Mouse (Mus musculus): ENCODE results near the gene Auts2. TPM values are rescaled to one million over a fixed set of nuclear protein-coding genes. Genes with fewer than 3 reads are reported as not detected.

Auts2 gene
- polyA plus RNA-seq, 1 experiment from 2014 or later = 82.5 TPM

GRCm38 (mm10) chr5:132195048-132195533, 348.1 kb downstream of the Auts2 start:
- Histone ChIP-seq H3K9me3 (ENCODE audit: control insufficient read depth, low read length) (no peaks in the 10 kb centered on the region), H3K27me3 (ENCODE audit: control insufficient read depth, insufficient read depth, low read length) (no peaks in the 10 kb centered on the region), H3K9ac (replicated peaks; ENCODE audit: low read depth, low read length) (no peak overlapping the region), H3K4me3 (ENCODE audit: low read depth, low read length) (no peak overlapping the region), H3K36me3 (ENCODE audit: control insufficient read depth, insufficient read depth, low read length) (no peaks in the 10 kb centered on the region), H3K4me1 (ENCODE audit: control insufficient read depth, insufficient read depth, low read length) (peaks cover 9% of the 10 kb centered on the region), H3K27ac (ENCODE audit: low read depth, low read length) (peak overlapping the region; percentile 39; the same call in 1 of the 2 replicates), H3K4me2 (ENCODE audit: low read depth, low read length) (no peak overlapping the region)
- ATAC-seq (ENCODE audit: low read depth) = no peak
- 33% methylated on average over 6 of the region's 6 CpGs for WGBS

- no peak for ATAC-seq (ENCODE audit: low read depth)
- no peaks in the 10 kb centered on the region for H3K36me3 ChIP-seq (ENCODE audit: control insufficient read depth, insufficient read depth, low read length)
Measured at GRCm38 (mm10) chr5:132190190-132190589, 353.0 kb downstream of the Auts2 start.

GRCm38 (mm10) chr5:132186659-132187058, 356.5 kb downstream of the Auts2 start:
- no peak overlapping the region for H3K27ac ChIP-seq (ENCODE audit: low read depth, low read length)

More at GRCm38 (mm10) chr5:132190190-132190589, 353.0 kb downstream of the Auts2 start:
- no peak overlapping the region for H3K9ac ChIP-seq (replicated peaks; ENCODE audit: low read depth, low read length)
- H3K4me1 ChIP-seq (ENCODE audit: control insufficient read depth, insufficient read depth, low read length) = peaks cover 15% of the 10 kb centered on the region
- no peaks in the 10 kb centered on the region for H3K9me3 ChIP-seq (ENCODE audit: control insufficient read depth, low read length)
- WGBS = 79% methylated on average over 4 of the region's 4 CpGs
- no peak overlapping the region for H3K4me3 ChIP-seq (ENCODE audit: low read depth, low read length)
- no peak overlapping the region for H3K4me2 ChIP-seq (ENCODE audit: low read depth, low read length)
- H3K27me3 ChIP-seq (ENCODE audit: control insufficient read depth, insufficient read depth, low read length) = no peaks in the 10 kb centered on the region
- H3K27ac ChIP-seq (ENCODE audit: low read depth, low read length) = no peak overlapping the region

GRCm38 (mm10) chr5:132186221-132186620, 356.9 kb downstream of the Auts2 start:
- H3K27ac ChIP-seq (ENCODE audit: low read depth, low read length) = no peak overlapping the region
- no peak overlapping the region for H3K4me2 ChIP-seq (ENCODE audit: low read depth, low read length)

More at GRCm38 (mm10) chr5:132186659-132187058, 356.5 kb downstream of the Auts2 start:
- H3K4me3 ChIP-seq (ENCODE audit: low read depth, low read length) = no peak overlapping the region
- 59% methylated on average over 3 of the region's 3 CpGs for WGBS
- H3K9me3 ChIP-seq (ENCODE audit: control insufficient read depth, low read length) = no peaks in the 10 kb centered on the region
- H3K27me3 ChIP-seq (ENCODE audit: control insufficient read depth, insufficient read depth, low read length) = no peaks in the 10 kb centered on the region
- H3K9ac ChIP-seq (replicated peaks; ENCODE audit: low read depth, low read length) = no peak overlapping the region
- H3K4me2 ChIP-seq (ENCODE audit: low read depth, low read length) = no peak overlapping the region
- H3K36me3 ChIP-seq (ENCODE audit: control insufficient read depth, insufficient read depth, low read length) = no peaks in the 10 kb centered on the region
- peaks cover 8% of the 10 kb centered on the region; the same call in 1 of the 2 replicates for H3K4me1 ChIP-seq (ENCODE audit: control insufficient read depth, insufficient read depth, low read length)
- ATAC-seq (ENCODE audit: low read depth) = no peak

GRCm38 (mm10) chr5:132184395-132185095, 358.6 kb downstream of the Auts2 start:
- no peaks in the 10 kb centered on the region for H3K27me3 ChIP-seq (ENCODE audit: control insufficient read depth, insufficient read depth, low read length)
- H3K9ac ChIP-seq (replicated peaks; ENCODE audit: low read depth, low read length) = no peak overlapping the region
- peaks cover 8% of the 10 kb centered on the region; the same call in 1 of the 2 replicates for H3K4me1 ChIP-seq (ENCODE audit: control insufficient read depth, insufficient read depth, low read length)
- WGBS = 67% methylated on average over 4 of the region's 4 CpGs
- H3K4me3 ChIP-seq (ENCODE audit: low read depth, low read length) = no peak overlapping the region
- H3K4me2 ChIP-seq (ENCODE audit: low read depth, low read length) = no peak overlapping the region
- no peaks in the 10 kb centered on the region for H3K9me3 ChIP-seq (ENCODE audit: control insufficient read depth, low read length)
- no peak overlapping the region for H3K27ac ChIP-seq (ENCODE audit: low read depth, low read length)
- no peak for ATAC-seq (ENCODE audit: low read depth)
- H3K36me3 ChIP-seq (ENCODE audit: control insufficient read depth, insufficient read depth, low read length) = no peaks in the 10 kb centered on the region

More at GRCm38 (mm10) chr5:132186221-132186620, 356.9 kb downstream of the Auts2 start:
- H3K4me3 ChIP-seq (ENCODE audit: low read depth, low read length) = no peak overlapping the region
- peaks cover 8% of the 10 kb centered on the region; the same call in 1 of the 2 replicates for H3K4me1 ChIP-seq (ENCODE audit: control insufficient read depth, insufficient read depth, low read length)
- 68% methylated on average over 7 of the region's 7 CpGs for WGBS
- ATAC-seq (ENCODE audit: low read depth) = no peak
- H3K36me3 ChIP-seq (ENCODE audit: control insufficient read depth, insufficient read depth, low read length) = no peaks in the 10 kb centered on the region
- H3K9ac ChIP-seq (replicated peaks; ENCODE audit: low read depth, low read length) = no peak overlapping the region
- H3K9me3 ChIP-seq (ENCODE audit: control insufficient read depth, low read length) = no peaks in the 10 kb centered on the region
- no peaks in the 10 kb centered on the region for H3K27me3 ChIP-seq (ENCODE audit: control insufficient read depth, insufficient read depth, low read length)

GRCm38 (mm10) chr5:132182077-132182476, 361.1 kb downstream of the Auts2 start:
- H3K27ac ChIP-seq (ENCODE audit: low read depth, low read length) = no peak overlapping the region
- H3K9me3 ChIP-seq (ENCODE audit: control insufficient read depth, low read length) = no peaks in the 10 kb centered on the region
- no peak for ATAC-seq (ENCODE audit: low read depth)
- WGBS = 76% methylated on average over 9 of the region's 9 CpGs
- no peak overlapping the region for H3K4me3 ChIP-seq (ENCODE audit: low read depth, low read length)
- no peaks in the 10 kb centered on the region for H3K27me3 ChIP-seq (ENCODE audit: control insufficient read depth, insufficient read depth, low read length)
- peaks cover 8% of the 10 kb centered on the region; the same call in 1 of the 2 replicates for H3K4me1 ChIP-seq (ENCODE audit: control insufficient read depth, insufficient read depth, low read length)
- no peak overlapping the region for H3K9ac ChIP-seq (replicated peaks; ENCODE audit: low read depth, low read length)
- no peaks in the 10 kb centered on the region for H3K36me3 ChIP-seq (ENCODE audit: control insufficient read depth, insufficient read depth, low read length)
- no peak overlapping the region for H3K4me2 ChIP-seq (ENCODE audit: low read depth, low read length)

- Histone ChIP-seq H3K36me3 (ENCODE audit: control insufficient read depth, insufficient read depth, low read length) (no peaks in the 10 kb centered on the region), H3K4me1 (ENCODE audit: control insufficient read depth, insufficient read depth, low read length) (peaks cover 14% of the 10 kb centered on the region), H3K4me3 (ENCODE audit: low read depth, low read length) (no peak overlapping the region), H3K9ac (replicated peaks; ENCODE audit: low read depth, low read length) (no peak overlapping the region), H3K4me2 (ENCODE audit: low read depth, low read length) (no peak overlapping the region), H3K27me3 (ENCODE audit: control insufficient read depth, insufficient read depth, low read length) (no peaks in the 10 kb centered on the region), H3K27ac (ENCODE audit: low read depth, low read length) (0 out of 2 replicates have a peak overlapping the region, but pooled peaks have one; percentile 22), H3K9me3 (ENCODE audit: control insufficient read depth, low read length) (no peaks in the 10 kb centered on the region)
- ATAC-seq (ENCODE audit: low read depth) = no peak
- WGBS = 57% methylated on average over 8 of the region's 8 CpGs
Measured at GRCm38 (mm10) chr5:132170010-132170409, 373.1 kb downstream of the Auts2 start.

- Histone ChIP-seq H3K27me3 (ENCODE audit: control insufficient read depth, insufficient read depth, low read length) (no peaks in the 10 kb centered on the region), H3K4me2 (ENCODE audit: low read depth, low read length) (no peak overlapping the region), H3K9ac (replicated peaks; ENCODE audit: low read depth, low read length) (no peak overlapping the region), H3K36me3 (ENCODE audit: control insufficient read depth, insufficient read depth, low read length) (no peaks in the 10 kb centered on the region), H3K4me1 (ENCODE audit: control insufficient read depth, insufficient read depth, low read length) (peaks cover 14% of the 10 kb centered on the region), H3K9me3 (ENCODE audit: control insufficient read depth, low read length) (no peaks in the 10 kb centered on the region), H3K4me3 (ENCODE audit: low read depth, low read length) (no peak overlapping the region), H3K27ac (ENCODE audit: low read depth, low read length) (no peak overlapping the region)
- WGBS = 89% methylated on average over 5 of the region's 5 CpGs
- no peak for ATAC-seq (ENCODE audit: low read depth)
Measured at GRCm38 (mm10) chr5:132168805-132169204, 374.3 kb downstream of the Auts2 start.

- no peak for ATAC-seq (ENCODE audit: low read depth)
- H3K4me2 ChIP-seq (ENCODE audit: low read depth, low read length) = no peak overlapping the region
- H3K27me3 ChIP-seq (ENCODE audit: control insufficient read depth, insufficient read depth, low read length) = no peaks in the 10 kb centered on the region
- H3K27ac ChIP-seq (ENCODE audit: low read depth, low read length) = no peak overlapping the region
- peaks cover 14% of the 10 kb centered on the region for H3K4me1 ChIP-seq (ENCODE audit: control insufficient read depth, insufficient read depth, low read length)
- WGBS = 91% methylated on average over 5 of the region's 5 CpGs
- H3K9ac ChIP-seq (replicated peaks; ENCODE audit: low read depth, low read length) = no peak overlapping the region
- H3K36me3 ChIP-seq (ENCODE audit: control insufficient read depth, insufficient read depth, low read length) = no peaks in the 10 kb centered on the region
- H3K4me3 ChIP-seq (ENCODE audit: low read depth, low read length) = no peak overlapping the region
- no peaks in the 10 kb centered on the region for H3K9me3 ChIP-seq (ENCODE audit: control insufficient read depth, low read length)
Measured at GRCm38 (mm10) chr5:132168224-132168623, 374.9 kb downstream of the Auts2 start.

Data from neural tube, embryonic 14.5 days (tissue).